Mouse (Mus musculus) kidney, adult 2 months (tissue): ENCODE data around the gene Elovl6. TPM values are rescaled to one million over a fixed set of nuclear protein-coding genes. Genes with fewer than 3 reads are reported as not detected.

Experiments
- DNase-seq: peaks from one replicate; pipeline ENCODE4 v3.0.0; 2021
- H3K27ac ChIP-seq: fragments of 200-500 bp; 2 replicates; pipeline ENCODE4 v1.5.1; 2012; ENCODE audit warnings: low read depth, low read length, control low read depth, inconsistent platforms; ENCODE audit not compliant: insufficient read depth
- H3K27me3 ChIP-seq: fragments of 200-500 bp; replicated peaks from 2 replicates; pipeline ENCODE4 v1.6.1; 2012; ENCODE audit warnings: mild to moderate bottlenecking, moderate library complexity, low read length, inconsistent platforms; ENCODE audit not compliant: control insufficient read depth, insufficient read depth
- H3K36me3 ChIP-seq: fragments of 200-500 bp; 2 replicates; pipeline ENCODE4 v1.6.1; 2012; ENCODE audit warnings: mild to moderate bottlenecking, moderate library complexity, low read length, inconsistent platforms; ENCODE audit not compliant: control insufficient read depth, insufficient read depth
- H3K4me1 ChIP-seq: fragments of 200-500 bp; 2 replicates; pipeline ENCODE4 v1.6.1; 2011; ENCODE audit warnings: low read length; ENCODE audit not compliant: control insufficient read depth, insufficient read depth
- H3K4me3 ChIP-seq: fragments of 200-500 bp; 2 replicates; pipeline ENCODE4 v1.5.1; 2011; ENCODE audit warnings: mild to moderate bottlenecking, low read depth, low read length, control low read depth; ENCODE audit not compliant: insufficient read depth
- CTCF ChIP-seq: fragments of 200-500 bp; conservative IDR thresholded peaks from 2 replicates; pipeline ENCODE4 v1.5.1; 2011; ENCODE audit warnings: low read depth, mild to moderate bottlenecking, control low read depth, low read length, moderate library complexity, mixed read lengths; ENCODE audit not compliant: insufficient read depth, insufficient read length
- POLR2A ChIP-seq: fragments of 200-500 bp; IDR thresholded peaks from one replicate; pipeline ENCODE4 v1.6.1; 2011; ENCODE audit warnings: low read depth, low read length, control low read depth
- WGBS: fragments of 180-500 bp; shearing (Covaris S2); methylation state at CpG from one replicate; pipeline ENCODE4 v1.1.7; 2018; 5-methylcytosine and 5-hydroxymethylcytosine counted together
- polyA plus RNA-seq: library from polyadenylated mRNA; depleted of rRNA; stranded (reverse); fragments of >200 nt; gene quantifications from 2 replicates; pipeline ENCODE4 v1.2.3, GENCODE M21; 2012

Elovl6 gene
- polyA plus RNA-seq, 1 experiment = 73.0 TPM

GRCm38 (mm10) chr3:129631857-129632256 is 99.7 kb downstream of the Elovl6 start:
- WGBS = 91% methylated on average over 5 of the region's 5 CpGs
- Histone ChIP-seq H3K27ac (no peak overlapping the region), H3K36me3 (no peaks in the 10 kb centered on the region), H3K27me3 (no peaks in the 10 kb centered on the region), H3K4me3 (no peak overlapping the region), H3K4me1 (no peaks in the 10 kb centered on the region)
- TF ChIP-seq CTCF = no peak
- DNase-seq = no peak

GRCm38 (mm10) chr3:129633518-129633917 is 101.4 kb downstream of the Elovl6 start:
- TF ChIP-seq POLR2A (no peak), CTCF (no peak)
- Histone ChIP-seq H3K36me3 (no peaks in the 10 kb centered on the region), H3K4me3 (no peak overlapping the region), H3K4me1 (no peaks in the 10 kb centered on the region), H3K27ac (no peak overlapping the region), H3K27me3 (no peaks in the 10 kb centered on the region)
- no peak for DNase-seq
- WGBS = 71% methylated on average over 8 of the region's 8 CpGs

GRCm38 (mm10) chr3:129634260-129634901 is 102.2 kb downstream of the Elovl6 start:
- Histone ChIP-seq H3K27ac (no peak overlapping the region), H3K36me3 (no peaks in the 10 kb centered on the region), H3K4me1 (no peaks in the 10 kb centered on the region), H3K27me3 (no peaks in the 10 kb centered on the region), H3K4me3 (no peak overlapping the region)
- whole genome bisulfite sequencing = 82% methylated on average over 11 of the region's 11 CpGs
- peak; percentile 49 for TF ChIP-seq CTCF
- TF ChIP-seq POLR2A = no peak
- DNase-seq = peak; percentile 47

DNA sequence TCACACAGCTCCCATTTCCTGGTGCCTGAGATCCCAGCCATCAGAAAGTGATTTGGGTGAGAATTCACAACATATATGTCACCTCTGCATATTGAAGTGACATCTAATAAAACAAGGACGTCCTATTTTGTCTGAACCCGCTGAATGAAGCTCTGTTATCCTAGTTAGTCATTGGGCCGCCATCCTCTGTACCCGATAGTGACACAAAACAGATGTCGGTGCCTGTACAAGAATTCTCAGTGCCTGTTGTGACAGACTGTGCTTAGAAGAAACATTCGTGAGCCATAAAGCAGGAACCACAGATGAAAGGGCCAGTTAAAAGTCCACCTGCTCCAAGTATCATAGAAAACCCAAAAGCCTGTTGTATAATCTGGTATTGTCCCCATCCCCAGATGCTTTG is 105.3 kb downstream of the Elovl6 start:
- Histone ChIP-seq H3K27ac (no peak overlapping the region), H3K4me1 (no peaks in the 10 kb centered on the region), H3K27me3 (no peaks in the 10 kb centered on the region), H3K36me3 (no peaks in the 10 kb centered on the region), H3K4me3 (no peak overlapping the region)
- no peak for DNase-seq
- WGBS = 82% methylated on average over 6 of the region's 6 CpGs
- TF ChIP-seq CTCF = no peak
- no peak for TF ChIP-seq POLR2A

GRCm38 (mm10) chr3:129639701-129640100 is 107.5 kb downstream of the Elovl6 start:
- Histone ChIP-seq H3K27me3 (no peaks in the 10 kb centered on the region), H3K36me3 (no peaks in the 10 kb centered on the region), H3K4me3 (no peak overlapping the region), H3K4me1 (no peaks in the 10 kb centered on the region), H3K27ac (no peak overlapping the region)
- DNase-seq = no peak
- no peak for TF ChIP-seq CTCF
- no peak for TF ChIP-seq POLR2A
- 57% methylated on average over 5 of the region's 5 CpGs for WGBS

GRCm38 (mm10) chr3:129640211-129641000 is 108.3 kb downstream of the Elovl6 start:
- WGBS = 65% methylated on average over 10 of the region's 10 CpGs
- H3K27ac ChIP-seq = no peak overlapping the region
- H3K36me3 ChIP-seq = no peaks in the 10 kb centered on the region

DNA sequence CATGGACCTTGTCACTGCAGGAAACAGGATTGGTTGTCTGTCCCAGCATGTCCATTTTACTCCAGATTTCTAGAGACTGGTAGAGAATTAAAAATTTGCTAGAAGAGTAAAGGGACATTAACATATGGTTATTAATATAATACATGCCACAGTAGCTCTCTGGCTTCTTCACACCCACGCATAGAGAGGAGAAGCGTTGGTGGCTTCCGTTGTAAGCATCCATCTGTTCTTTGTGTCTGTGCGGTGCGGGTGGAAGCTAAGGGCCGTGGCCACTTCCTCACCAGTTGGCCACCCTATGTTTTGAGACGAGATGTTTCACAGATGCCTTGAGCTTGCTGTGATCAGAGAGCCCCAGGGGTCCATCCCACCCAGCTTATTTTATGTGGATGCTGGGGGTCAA is 109.5 kb downstream of the Elovl6 start:
- WGBS = 90% methylated on average over 7 of the region's 7 CpGs
- TF ChIP-seq CTCF (no peak), POLR2A (no peak)
- Histone ChIP-seq H3K4me3 (no peak overlapping the region), H3K4me1 (no peaks in the 10 kb centered on the region), H3K36me3 (no peaks in the 10 kb centered on the region), H3K27ac (no peak overlapping the region), H3K27me3 (no peaks in the 10 kb centered on the region)
- DNase-seq = no peak

More at GRCm38 (mm10) chr3:129640211-129641000, 108.3 kb downstream of the Elovl6 start:
- Histone ChIP-seq H3K4me1 (no peaks in the 10 kb centered on the region), H3K4me3 (no peak overlapping the region), H3K27me3 (no peaks in the 10 kb centered on the region)
- TF ChIP-seq POLR2A (no peak), CTCF (no peak)
- DNase-seq = peak; percentile 10
